Mouse (Mus musculus): Measurements from ENCODE around the gene Rbbp7. TPM values are rescaled to one million over a fixed set of nuclear protein-coding genes. Genes with fewer than 3 reads are reported as not detected.
"Not testable (repeated sequence)": the region's sequence is repeated elsewhere in the genome, so short reads cannot be mapped to it uniquely, and the experiment has no call there.

Gene Rbbp7
- polyA plus RNA-seq, 1 experiment from 2014 or later: 232 TPM

DNA sequence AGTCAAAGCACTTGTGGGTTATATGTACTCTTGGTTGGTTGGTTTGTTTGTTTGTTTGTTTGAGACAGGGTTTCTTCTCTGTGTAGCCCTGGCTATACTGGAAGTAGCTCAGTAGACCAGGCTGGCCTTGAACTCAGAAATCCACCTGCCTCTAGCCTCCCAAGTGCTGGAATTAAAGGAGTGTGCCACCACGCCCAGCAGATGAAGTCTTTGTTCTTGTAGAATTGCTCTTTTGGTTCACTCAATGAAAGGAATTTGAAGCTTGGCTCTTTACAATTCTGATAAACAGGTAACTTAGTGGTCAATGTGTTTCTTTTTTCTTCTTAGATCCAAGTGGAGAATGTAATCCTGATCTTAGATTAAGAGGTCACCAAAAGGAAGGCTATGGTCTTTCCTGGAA lies 10.5 kb downstream of the Rbbp7 start:
- Histone ChIP-seq H3K4me3 (ENCODE audit: low read depth, low read length) (no peak overlapping the region), H3K36me3 (ENCODE audit: control insufficient read depth, insufficient read depth, low read length) (peaks cover 34% of the 10 kb centered on the region), H3K4me2 (ENCODE audit: low read length) (no peak overlapping the region), H3K4me1 (ENCODE audit: control insufficient read depth, insufficient read depth, low read length) (no peaks in the 10 kb centered on the region), H3K27ac (ENCODE audit: low read depth, low read length) (no peak overlapping the region), H3K9me3 (replicated peaks; ENCODE audit: control insufficient read depth, low read length) (no peaks in the 10 kb centered on the region), H3K9ac (ENCODE audit: low read length) (no peak overlapping the region), H3K27me3 (replicated peaks; ENCODE audit: control insufficient read depth, insufficient read depth, low read length) (no peaks in the 10 kb centered on the region)
- ATAC-seq (no peak), DNase-seq (ENCODE audit: low spot score) (no peak)
- 57% methylated on average over 1 of the region's 1 CpGs for WGBS

DNA sequence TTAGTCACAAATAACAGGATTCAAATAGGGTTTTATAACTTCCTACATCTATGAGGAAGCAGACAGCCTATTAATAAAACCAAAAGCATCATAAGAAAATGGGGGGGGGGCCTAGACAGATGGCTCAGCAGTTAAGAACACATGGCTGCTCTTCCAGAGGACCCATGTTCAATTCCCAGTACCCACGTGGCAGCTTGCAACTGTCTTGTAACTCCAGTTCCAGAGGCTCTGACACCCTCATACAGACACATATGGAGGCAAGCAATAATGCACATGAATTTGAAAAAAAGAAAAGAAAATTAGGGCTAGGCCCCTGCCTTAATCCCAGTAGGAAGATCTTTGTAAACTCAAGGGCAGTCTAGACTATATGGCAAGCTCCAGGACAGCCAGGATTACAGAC lies 28.2 kb downstream of the Rbbp7 start:
- Histone ChIP-seq H3K36me3 (ENCODE audit: control insufficient read depth, insufficient read depth, low read length) (peaks cover 15% of the 10 kb centered on the region), H3K27ac (ENCODE audit: low read depth, low read length) (no peak overlapping the region), H3K4me1 (ENCODE audit: control insufficient read depth, insufficient read depth, low read length) (no peaks in the 10 kb centered on the region), H3K9ac (ENCODE audit: low read length) (no peak overlapping the region), H3K4me3 (ENCODE audit: low read depth, low read length) (no peak overlapping the region), H3K9me3 (replicated peaks; ENCODE audit: control insufficient read depth, low read length) (no peaks in the 10 kb centered on the region), H3K4me2 (ENCODE audit: low read length) (no peak overlapping the region), H3K27me3 (replicated peaks; ENCODE audit: control insufficient read depth, insufficient read depth, low read length) (no peaks in the 10 kb centered on the region)
- DNase-seq (ENCODE audit: low spot score) (no peak), ATAC-seq (no peak)
- 41% methylated on average over 1 of the region's 1 CpGs for WGBS

DNA sequence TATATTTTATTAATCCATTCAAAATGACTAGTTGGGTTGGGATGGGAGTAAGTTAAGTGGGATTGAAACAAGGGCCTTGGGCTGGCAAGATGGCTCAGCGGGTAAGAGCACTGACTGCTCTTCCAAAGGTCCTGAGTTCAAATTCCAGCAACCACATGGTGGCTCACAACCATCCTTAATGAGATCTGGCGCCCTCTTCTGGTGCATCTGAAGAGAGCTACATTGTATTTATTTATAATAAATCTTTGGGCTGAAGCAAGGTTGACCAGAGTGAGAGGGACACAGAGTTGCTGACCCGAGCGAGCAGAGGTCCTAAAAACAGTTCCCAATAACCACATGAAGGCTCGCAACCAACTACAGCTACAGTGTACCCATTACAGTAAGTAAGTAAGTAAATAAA lies 31.2 kb downstream of the Rbbp7 start:
- H3K36me3 ChIP-seq (ENCODE audit: control insufficient read depth, insufficient read depth, low read length); H3K9me3 ChIP-seq (replicated peaks; ENCODE audit: control insufficient read depth, low read length); H3K9ac ChIP-seq (ENCODE audit: low read length); H3K27ac ChIP-seq (ENCODE audit: low read depth, low read length); DNase-seq (ENCODE audit: low spot score); H3K4me2 ChIP-seq (ENCODE audit: low read length); H3K4me1 ChIP-seq (ENCODE audit: control insufficient read depth, insufficient read depth, low read length); H3K27me3 ChIP-seq (replicated peaks; ENCODE audit: control insufficient read depth, insufficient read depth, low read length); ATAC-seq; H3K4me3 ChIP-seq (ENCODE audit: low read depth, low read length): not testable (repeated sequence)
- WGBS: 79% methylated on average over 5 of the region's 5 CpGs

DNA sequence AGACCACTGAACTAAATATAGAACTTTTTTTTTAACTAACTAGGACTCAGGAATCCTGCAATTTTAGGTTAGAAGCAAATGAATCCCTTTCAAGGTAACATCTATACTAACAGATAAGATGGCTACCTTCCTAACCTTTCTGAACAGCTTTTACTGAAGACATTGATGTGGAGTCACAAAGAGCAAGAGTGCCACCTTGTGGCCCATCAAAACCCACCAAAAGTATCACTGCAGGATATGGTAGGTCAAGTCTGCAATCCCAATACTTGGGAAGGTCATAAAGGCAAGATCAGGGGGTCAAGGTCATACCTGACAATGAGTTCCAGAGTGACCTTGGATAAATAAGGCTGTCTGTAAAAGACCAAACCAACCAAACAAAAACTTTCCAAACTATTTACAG lies 40.2 kb downstream of the Rbbp7 start:
- no peak overlapping the region for H3K9ac ChIP-seq (ENCODE audit: low read length)
- H3K4me2 ChIP-seq (ENCODE audit: low read length): no peak overlapping the region
- H3K9me3 ChIP-seq (replicated peaks; ENCODE audit: control insufficient read depth, low read length): no peaks in the 10 kb centered on the region
- H3K27ac ChIP-seq (ENCODE audit: low read depth, low read length): no peak overlapping the region
- peak; percentile 60 for DNase-seq (ENCODE audit: low spot score)
- H3K36me3 ChIP-seq (ENCODE audit: control insufficient read depth, insufficient read depth, low read length): peaks cover 7% of the 10 kb centered on the region; the same call in 1 of the 2 replicates
- H3K27me3 ChIP-seq (replicated peaks; ENCODE audit: control insufficient read depth, insufficient read depth, low read length): no peaks in the 10 kb centered on the region
- no peaks in the 10 kb centered on the region for H3K4me1 ChIP-seq (ENCODE audit: control insufficient read depth, insufficient read depth, low read length)
- ATAC-seq: no peak
- H3K4me3 ChIP-seq (ENCODE audit: low read depth, low read length): no peak overlapping the region

GRCm38 (mm10) chrX:162828016-162828415 lies 67.8 kb downstream of the Rbbp7 start:
- 40% methylated on average over 6 of the region's 6 CpGs for WGBS
- H3K27me3 ChIP-seq (replicated peaks; ENCODE audit: control insufficient read depth, insufficient read depth, low read length): no peaks in the 10 kb centered on the region
- no peaks in the 10 kb centered on the region for H3K9me3 ChIP-seq (replicated peaks; ENCODE audit: control insufficient read depth, low read length)
- no peak overlapping the region for H3K27ac ChIP-seq (ENCODE audit: low read depth, low read length)
- no peaks in the 10 kb centered on the region for H3K36me3 ChIP-seq (ENCODE audit: control insufficient read depth, insufficient read depth, low read length)
- peak overlapping the region; percentile 69 for H3K4me2 ChIP-seq (ENCODE audit: low read length)
- H3K9ac ChIP-seq (ENCODE audit: low read length): peak overlapping the region; percentile 64
- H3K4me1 ChIP-seq (ENCODE audit: control insufficient read depth, insufficient read depth, low read length): no peaks in the 10 kb centered on the region
- ATAC-seq (no peak), DNase-seq (ENCODE audit: low spot score) (no peak)
- peak overlapping the region; percentile 48 for H3K4me3 ChIP-seq (ENCODE audit: low read depth, low read length)

Other genes starting within 250 kb of the Rbbp7 start
- gene Reps2, start 116.8 kb upstream of the Rbbp7 start, polyA plus RNA-seq (2014; fragmentation: Nextera tagmentation; extraction: Ambion mirVana): 2.2 and 4.6 TPM in 2 replicates
- 13.6 and 14.8 TPM in 2 replicates for gene Txlng, start 69.1 kb downstream of the Rbbp7 start, polyA plus RNA-seq (2014; fragmentation: Nextera tagmentation; extraction: Ambion mirVana)
- 30.0 and 31.3 TPM in 2 replicates for gene Syap1, start 128.0 kb downstream of the Rbbp7 start, polyA plus RNA-seq (2014; fragmentation: Nextera tagmentation; extraction: Ambion mirVana)
- gene Ctps2, start 140.8 kb downstream of the Rbbp7 start, polyA plus RNA-seq (2014; fragmentation: Nextera tagmentation; extraction: Ambion mirVana): 104 and 110 TPM in 2 replicates
- gene S100g, start 204.2 kb downstream of the Rbbp7 start, polyA plus RNA-seq (2014; fragmentation: Nextera tagmentation; extraction: Ambion mirVana): not detected in 2 replicates